Mouse (Mus musculus): ENCODE results near the gene Tcea3.

Gene Tcea3

DNA sequence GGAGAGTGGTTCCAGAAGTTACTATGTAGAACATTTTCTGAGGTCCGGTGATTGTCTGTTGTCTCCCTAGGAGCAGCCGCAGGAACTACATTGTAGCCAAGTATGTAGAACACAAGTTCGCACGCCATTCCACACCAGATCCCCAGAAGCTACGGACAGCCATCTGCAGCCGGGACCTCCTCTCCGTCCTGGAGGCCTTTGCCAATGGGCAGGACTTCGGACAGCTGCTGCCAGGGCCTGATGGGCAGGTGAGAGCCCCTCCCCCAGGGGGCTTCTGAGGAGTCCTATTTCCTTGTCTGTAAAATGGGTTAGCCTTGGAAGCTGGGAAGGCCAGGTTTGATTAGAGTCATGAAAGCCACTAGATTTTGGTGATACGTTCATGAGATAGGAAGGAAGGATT is 8.4 kb upstream of the Tcea3 start:
- no peak for DNase-seq (ENCODE audit: low spot score)

DNA sequence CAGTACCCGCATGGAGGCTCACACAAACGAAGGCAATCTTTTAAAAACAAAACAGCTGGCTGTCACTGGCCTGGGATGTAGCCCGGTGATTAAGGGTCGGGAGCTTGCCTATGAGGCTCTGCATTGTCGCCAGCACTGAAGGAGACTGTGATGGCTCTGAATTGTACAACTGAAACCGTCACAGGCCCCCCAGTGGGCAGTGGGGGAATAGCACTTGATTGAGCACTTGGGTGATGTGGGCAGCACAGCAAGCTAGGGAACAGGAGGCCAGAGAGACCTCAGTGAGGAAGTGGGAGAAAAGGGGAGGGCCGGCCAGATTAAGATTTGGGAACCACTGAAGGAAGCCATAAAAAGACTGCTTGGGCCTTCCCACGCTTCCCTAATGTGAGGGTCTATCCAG is 7.9 kb upstream of the Tcea3 start:
- peak; percentile 45 for DNase-seq (ENCODE audit: low spot score)

- no peak for DNase-seq (ENCODE audit: low spot score)
These were observed 7.4 kb upstream of the Tcea3 start for GRCm38 (mm10) chr4:136240123-136240522.

DNA sequence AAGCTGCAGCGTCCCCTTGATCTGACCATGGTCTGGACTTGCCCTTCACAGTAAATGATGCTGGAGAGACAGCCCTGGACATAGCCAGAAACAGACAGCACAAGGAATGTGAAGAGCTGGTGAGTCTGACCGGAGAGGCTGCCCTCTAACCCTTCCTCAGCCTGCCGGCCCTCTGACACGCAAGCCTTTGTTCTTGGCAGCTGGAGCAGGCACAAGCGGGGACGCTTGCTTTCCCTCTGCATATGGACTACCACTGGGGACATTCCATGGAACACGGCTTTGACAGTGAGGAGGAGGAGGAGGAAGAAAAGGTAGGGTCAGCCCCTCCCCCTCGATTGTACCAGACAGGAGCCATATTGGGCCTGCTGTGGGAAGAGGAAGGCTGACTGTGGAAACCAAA is 6.6 kb upstream of the Tcea3 start:
- no peak for DNase-seq (ENCODE audit: low spot score)

DNA sequence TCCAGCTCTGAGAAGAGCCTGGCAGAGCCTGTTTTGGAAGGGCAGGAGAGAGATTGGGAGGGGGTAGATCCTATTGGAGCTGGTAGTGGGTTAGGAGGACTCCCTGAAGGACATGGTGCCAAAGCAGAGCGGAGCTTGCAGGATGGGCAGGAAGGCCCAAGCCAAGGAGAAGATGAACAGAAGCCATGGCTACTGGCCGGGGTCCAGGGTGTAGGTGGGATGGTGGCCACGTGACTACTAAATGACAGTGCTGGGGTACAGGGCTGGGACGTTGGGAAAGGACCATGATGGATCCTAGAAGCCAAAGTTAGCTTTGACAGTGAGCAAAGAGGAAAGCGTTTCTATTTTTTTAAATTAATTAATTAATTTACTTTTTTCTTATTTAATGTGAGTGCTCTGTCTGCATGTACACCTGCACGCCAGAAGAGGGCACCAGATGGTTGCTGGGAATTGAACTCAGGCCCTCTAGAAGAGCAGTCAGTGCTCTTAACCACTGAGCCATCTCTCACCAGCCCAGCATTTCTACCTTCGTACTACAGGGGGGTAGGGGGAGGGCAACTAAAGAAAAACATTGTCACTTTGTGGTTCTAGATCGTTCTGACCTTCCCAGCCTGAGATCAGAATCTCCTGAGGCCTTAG is 5.3 kb upstream of the Tcea3 start:
- no peak for DNase-seq (ENCODE audit: low spot score)

DNA sequence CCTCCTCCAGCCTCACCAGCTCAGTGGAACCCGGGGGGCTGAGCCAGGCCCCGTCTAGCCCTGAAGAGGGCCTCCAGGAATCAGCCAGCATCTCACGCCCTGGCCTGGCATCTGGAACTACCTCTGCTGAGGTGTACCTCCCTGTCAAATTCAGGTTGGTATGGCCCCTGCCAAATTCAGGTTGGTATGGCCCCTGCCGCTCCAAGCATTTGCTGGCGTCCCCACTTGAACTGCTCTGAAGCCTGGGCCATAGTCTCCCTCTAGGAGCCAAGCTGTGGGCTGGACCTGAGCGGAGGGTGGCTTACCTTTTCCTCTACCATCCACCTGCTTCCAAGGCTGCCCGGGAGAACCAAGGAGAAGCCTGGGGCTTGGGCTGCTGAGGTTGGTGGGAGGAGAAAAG is 4.8 kb upstream of the Tcea3 start:
- no peak for DNase-seq (ENCODE audit: low spot score)

DNA sequence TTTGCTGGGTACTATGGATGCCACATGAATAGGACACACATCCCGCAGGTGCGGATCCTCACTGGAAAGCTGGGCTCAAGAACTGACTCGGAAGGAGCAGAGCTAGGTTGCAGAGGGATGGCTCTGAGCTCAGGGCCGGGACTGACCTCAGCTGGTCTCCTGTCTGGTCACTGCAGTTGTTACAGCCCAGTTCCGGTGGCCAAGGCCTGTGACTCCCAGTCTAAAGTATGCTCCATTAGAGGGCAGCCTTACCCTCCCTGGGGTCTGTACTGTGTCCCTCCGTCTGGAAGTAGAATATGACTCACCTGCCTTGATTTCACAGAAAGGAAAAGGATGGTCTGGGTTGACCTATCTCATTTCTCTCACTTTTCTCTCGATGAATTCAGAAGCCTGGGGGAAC is 3.3 kb upstream of the Tcea3 start:
- DNase-seq (ENCODE audit: low spot score) = no peak

- DNase-seq (ENCODE audit: low spot score) = no peak
These were observed 1.8 kb upstream of the Tcea3 start for GRCm38 (mm10) chr4:136245681-136246080.

DNA sequence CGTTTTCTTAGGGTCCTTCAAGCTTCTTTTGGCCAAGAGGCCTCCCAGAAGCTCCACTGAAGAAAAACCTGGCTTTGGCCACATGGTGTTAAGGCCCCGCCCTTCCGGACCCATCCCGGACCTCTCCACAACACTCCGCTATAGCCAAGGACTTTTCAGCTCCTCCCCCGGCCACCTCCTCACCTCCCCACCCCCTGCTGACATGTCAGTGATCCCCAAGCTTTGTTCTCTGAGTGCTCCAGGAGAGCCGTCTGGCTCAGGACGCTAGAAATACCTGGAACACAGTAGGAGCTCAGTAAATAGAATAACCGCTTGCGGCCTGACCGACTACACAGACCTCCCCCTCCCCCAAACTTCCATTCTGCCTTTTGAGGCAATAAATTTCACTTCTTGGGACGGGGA is 960 bp upstream of the Tcea3 start:
- no peak for DNase-seq (ENCODE audit: low spot score)

DNA sequence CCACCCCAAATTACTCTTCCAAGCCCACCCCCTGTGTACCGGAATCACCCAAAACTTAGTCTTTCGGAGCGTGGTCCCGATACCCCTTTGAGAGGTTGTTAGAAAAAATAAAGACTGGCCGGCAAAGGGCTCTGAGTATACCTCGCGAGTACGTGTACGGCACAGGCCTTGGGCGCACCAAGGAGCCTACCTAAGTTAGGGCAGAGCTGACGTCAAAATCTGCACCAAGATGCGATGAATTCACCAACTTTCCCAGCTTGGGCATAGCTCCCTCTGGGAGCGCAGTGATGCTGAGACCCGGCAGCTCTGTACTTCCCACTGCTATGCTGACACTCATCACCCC is 172 bp upstream of the Tcea3 start:
- DNase-seq (ENCODE audit: low spot score) = no peak

- DNase-seq (ENCODE audit: low spot score) = no peak
These were observed 1.2 kb downstream of the Tcea3 start for GRCm38 (mm10) chr4:136248464-136249331.

DNA sequence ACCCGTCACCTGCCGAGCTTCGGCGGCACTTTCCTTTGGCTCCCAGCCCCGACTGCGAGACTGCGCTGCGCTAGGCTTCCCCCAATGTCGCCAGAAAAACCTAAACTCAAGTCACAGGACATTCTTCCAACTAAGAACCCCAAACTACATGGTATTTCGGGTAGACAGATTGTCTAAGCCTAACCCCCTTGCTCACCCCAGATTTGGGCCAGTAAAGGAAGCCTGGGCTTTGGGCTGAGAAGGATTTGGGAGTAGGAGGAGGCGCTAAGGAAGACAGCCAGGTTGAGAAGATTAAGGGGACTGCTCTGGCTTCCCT is 1.8 kb downstream of the Tcea3 start:
- DNase-seq (ENCODE audit: low spot score) = no peak

GRCm38 (mm10) chr4:136249780-136250179 is 2.3 kb downstream of the Tcea3 start:
- no peak for DNase-seq (ENCODE audit: low spot score)

- DNase-seq (ENCODE audit: low spot score) = no peak
These were observed 8.4 kb downstream of the Tcea3 start for GRCm38 (mm10) chr4:136255919-136256318.

GRCm38 (mm10) chr4:136256696-136257095 is 9.2 kb downstream of the Tcea3 start:
- no peak for DNase-seq (ENCODE audit: low spot score)

- DNase-seq (ENCODE audit: low spot score) = no peak
These were observed 12.4 kb downstream of the Tcea3 start for GRCm38 (mm10) chr4:136259916-136260315.

- DNase-seq (ENCODE audit: low spot score) = peak; percentile 69
These were observed 13.1 kb downstream of the Tcea3 start for GRCm38 (mm10) chr4:136260491-136261180.

DNA sequence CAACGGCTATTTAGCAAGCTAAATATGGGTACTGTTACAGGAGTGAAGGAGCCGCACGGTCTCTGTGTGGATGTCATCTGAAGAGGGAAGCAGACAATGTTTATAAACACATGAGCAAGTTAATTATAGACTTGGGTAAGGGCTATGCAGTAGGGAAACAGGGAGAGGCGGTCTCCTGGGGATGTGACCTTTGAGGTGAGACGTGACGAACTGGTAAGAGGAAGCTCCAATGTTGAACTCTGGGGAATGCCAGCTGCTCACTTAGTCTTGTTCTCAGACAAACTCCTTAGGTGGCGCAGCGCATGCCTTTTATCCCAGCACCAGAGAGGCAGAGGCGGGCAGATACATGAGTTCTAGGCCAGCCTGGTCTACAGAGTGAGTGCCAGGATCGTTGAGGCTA is 14.4 kb downstream of the Tcea3 start:
- no peak for DNase-seq (ENCODE audit: low spot score)

- no peak for DNase-seq (ENCODE audit: low spot score)
These were observed 16.0 kb downstream of the Tcea3 start for GRCm38 (mm10) chr4:136263555-136263954.

DNA sequence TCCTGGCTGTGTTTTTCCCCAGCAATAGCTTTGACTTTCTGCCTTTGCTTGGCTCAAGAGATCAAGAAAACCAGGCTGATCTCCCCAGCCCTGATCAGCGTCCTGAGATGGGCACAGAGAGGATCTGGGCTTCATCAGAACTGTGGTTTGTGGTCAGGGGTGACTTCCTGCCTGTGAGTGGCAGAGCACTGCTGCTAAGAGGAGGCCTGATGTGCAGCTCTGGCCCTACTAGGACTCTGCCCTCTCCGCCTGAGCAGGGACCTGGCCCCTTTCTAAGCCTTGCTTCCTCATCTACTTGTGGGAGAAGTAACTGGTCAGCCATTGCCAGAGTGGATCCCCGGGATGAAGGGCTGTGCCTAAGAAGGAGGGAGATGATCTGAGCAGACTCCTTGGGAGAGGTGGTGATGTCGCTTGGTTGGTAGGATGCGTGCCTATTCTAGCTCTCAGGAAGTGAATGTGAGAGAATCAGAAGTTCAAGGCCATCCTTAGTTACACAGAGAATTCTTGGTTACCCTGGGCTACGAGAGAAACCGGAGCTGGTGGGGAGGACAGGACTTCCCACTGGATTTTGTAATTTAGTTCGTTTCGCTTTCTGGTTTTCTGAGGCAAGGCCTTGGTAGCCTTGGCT is 19.3 kb downstream of the Tcea3 start:
- no peak for DNase-seq (ENCODE audit: low spot score)

- no peak for DNase-seq (ENCODE audit: low spot score)
These were observed 21.4 kb downstream of the Tcea3 start for GRCm38 (mm10) chr4:136268912-136269311.

GRCm38 (mm10) chr4:136270648-136271047 is 23.1 kb downstream of the Tcea3 start:
- no peak for DNase-seq (ENCODE audit: low spot score)

GRCm38 (mm10) chr4:136281097-136281496 is 33.6 kb downstream of the Tcea3 start:
- no peak for DNase-seq (ENCODE audit: low spot score)

Data from spleen, adult 12 weeks (tissue).